Mouse (Mus musculus) lung, postnatal 10 days (tissue): ENCODE data around the gene Rsph3b.
A peak's percentile ranks its signal among the peaks of the same experiment; 100 is the strongest.
"Not testable (repeated sequence)": the region's sequence is repeated elsewhere in the genome, so short reads cannot be mapped to it uniquely, and the experiment has no call there.

Experiments used
- DNase-seq: peaks from one replicate; pipeline ENCODE4 v3.0.0; 2021

Gene Rsph3b

GRCm38 (mm10) chr17:6958881-6959280, 10.4 kb upstream of the Rsph3b start:
- not testable (repeated sequence) for DNase-seq

- not testable (repeated sequence) for DNase-seq
Measured at GRCm38 (mm10) chr17:6948769-6949228, 317 bp upstream of the Rsph3b start.

DNA sequence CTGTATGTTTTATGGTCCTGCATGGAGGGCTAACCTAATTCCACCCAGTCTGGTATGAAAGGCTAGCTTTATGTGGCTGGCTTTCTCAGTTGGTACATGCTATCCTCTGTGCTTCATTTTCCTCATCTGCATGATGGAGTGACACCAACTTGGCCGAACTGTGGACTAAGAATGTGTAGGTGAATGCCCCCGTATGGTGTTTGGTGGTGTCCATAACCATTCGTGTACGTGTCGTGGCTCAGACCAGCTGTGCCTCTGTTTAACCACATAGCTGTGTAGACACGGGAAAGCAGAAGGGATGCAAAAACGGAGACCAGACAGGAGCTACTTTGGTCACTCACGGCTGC, 872 bp downstream of the Rsph3b start:
- not testable (repeated sequence) for DNase-seq

DNA sequence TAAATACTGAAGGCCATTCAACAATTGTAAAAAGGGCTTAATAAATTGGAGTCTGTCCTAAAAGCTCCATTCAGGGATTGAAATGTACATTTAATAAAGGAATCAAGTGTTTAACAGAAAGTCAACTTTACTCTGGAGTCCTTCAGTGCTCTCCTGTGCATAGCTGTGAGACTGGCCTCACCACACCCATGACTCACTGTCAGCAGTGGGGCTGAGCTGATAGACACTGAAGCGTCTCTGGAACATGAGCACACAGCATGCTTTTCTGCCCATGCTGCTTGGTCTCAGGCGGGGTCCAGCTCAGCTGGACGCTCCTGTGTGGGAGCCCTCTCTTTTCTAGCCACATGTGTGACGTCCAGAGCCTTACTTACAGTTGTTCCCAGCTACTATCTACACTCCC, 5.9 kb downstream of the Rsph3b start:
- not testable (repeated sequence) for DNase-seq

GRCm38 (mm10) chr17:6931625-6932024, 16.9 kb downstream of the Rsph3b start:
- not testable (repeated sequence) for DNase-seq

GRCm38 (mm10) chr17:6920351-6920894, 28.1 kb downstream of the Rsph3b start:
- not testable (repeated sequence) for DNase-seq

DNA sequence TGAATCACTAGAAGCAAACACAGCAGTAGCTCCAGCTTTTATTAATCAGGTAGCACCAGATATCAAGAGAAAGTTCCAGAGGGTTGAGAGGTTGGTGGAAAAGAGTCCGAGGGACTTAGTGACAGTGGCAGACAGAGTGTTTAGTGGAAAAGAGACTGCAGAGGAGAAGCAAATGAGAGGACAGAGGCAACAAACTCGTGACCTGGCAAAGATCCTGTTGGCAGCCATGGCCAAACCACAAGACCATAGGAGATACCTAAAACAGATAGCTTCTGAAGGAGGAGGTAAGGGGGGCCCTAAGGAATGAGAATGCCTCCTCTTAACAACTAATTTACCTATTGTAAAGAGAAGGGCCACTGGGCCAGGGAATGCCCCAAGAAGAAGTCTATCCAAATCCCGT, 29.1 kb downstream of the Rsph3b start:
- not testable (repeated sequence) for DNase-seq

- DNase-seq, result not testable (repeated sequence)
Measured at GRCm38 (mm10) chr17:6915282-6915681, 33.2 kb downstream of the Rsph3b start.

GRCm38 (mm10) chr17:6914066-6914465, 34.4 kb downstream of the Rsph3b start:
- not testable (repeated sequence) for DNase-seq

GRCm38 (mm10) chr17:6900361-6900760, 48.1 kb downstream of the Rsph3b start:
- DNase-seq, result not testable (repeated sequence)

DNA sequence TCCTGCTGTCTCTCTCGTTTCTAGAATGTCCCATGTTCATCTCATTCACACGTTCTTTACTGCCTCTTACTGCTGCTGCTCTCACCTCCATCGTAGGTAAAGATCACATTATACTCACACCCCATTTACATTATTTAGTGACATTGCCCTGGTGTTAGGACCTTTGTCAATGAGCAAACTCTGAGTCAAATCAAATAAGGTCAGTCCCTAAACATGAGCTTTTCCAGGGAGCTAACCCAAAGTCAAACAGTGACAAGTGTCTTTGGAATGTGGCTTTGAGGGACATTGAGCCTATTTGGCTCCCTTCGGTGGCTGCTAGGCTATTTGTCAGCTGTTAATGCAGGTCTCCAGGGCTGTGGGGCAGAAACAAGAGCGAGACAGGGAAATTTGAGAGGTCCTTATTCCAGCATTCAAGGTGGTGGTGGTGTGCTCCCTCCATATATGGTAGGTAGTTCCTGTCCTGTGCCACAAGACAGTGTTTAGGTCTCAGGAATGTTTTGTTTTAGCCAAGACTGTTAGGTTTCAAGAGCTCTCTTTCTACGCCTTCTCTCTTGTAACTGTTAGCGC, 50.4 kb downstream of the Rsph3b start:
- DNase-seq, result peak; percentile 8

DNA sequence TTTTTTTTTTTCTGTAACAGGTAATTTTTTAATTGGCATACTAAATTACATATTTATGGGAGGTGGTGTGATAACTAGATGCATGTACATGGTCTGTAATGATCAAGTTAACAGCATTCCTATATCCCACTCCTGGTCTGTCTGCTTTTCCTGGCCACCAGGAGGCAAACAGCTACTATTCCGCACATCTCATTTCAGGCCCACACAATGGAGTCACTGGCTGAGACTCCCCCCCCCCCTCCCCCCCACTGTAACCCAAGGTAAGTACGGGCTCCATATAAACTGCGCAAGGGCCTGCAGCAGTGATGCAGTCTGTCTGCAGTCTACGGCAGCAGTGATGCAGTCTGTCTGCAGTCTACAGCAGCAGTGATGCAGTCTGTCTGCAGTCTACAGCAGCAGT, 51.7 kb downstream of the Rsph3b start:
- no peak for DNase-seq

DNA sequence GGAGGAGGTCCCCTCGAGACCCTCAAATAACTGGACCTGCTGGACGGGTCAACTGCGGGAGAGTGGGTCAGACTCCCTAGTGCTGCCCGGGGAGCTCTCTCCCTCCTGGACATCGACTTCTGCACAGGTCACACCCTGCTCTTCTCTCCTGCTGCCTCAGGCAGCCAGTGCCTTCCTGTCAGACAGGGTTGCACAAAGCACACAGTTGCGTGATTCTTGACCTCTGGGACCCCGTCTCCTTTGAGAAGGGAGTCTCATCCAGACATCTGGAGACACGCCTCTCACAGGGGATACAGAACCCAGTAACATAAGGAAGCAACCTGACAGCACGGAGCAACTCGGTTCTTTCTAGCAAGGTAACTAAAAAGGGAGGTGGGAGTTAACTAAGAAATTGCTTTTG, 55.1 kb downstream of the Rsph3b start:
- no peak for DNase-seq

DNA sequence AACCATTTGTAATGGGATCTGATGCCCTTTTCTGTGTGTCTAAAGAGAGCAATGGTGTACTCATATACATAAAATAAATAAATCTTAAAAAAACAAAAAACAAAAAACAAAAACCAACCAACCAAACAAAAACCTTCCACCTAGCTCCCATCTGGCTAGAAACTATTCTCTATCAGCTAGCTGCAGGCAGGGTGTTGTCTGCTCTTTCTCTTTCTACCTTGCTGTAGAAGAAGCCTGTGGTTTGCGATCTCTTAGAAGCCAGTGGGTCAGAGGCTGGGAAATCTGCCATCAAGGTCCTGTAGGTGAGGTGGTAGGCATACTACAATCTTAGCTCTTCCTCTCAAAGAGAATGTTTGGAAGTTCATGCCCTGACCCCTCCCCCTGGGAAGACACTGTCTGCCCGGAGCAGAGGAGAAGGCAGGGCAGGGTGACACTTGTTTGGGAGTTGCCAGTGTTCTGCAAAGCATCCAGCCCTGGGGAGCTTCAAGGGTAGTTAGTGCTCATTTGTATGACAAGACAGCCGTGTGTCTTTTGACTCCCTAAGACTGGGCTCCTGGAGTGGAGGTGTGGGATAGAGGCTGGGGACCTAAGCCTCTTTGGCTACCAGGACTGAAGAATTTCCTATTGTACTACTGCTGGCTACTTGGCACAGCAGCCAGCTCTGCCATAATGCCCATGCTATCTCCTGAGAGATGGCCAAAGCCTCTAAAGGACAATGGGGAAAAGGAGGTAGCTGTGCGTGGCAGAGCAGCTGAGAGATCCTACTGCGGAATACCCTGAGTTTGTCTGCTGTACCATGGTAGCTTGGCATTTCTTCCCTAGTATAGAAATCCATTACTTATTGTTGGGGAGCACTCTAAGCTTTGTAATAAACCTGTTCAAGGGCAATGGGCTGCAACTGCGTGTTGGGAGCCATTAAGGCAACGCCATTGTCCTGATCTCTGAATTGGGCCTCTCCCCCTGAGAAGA, 56.2 kb downstream of the Rsph3b start:
- DNase-seq, result no peak

- DNase-seq, result no peak
Measured at GRCm38 (mm10) chr17:6886445-6886844, 62.0 kb downstream of the Rsph3b start.

DNA sequence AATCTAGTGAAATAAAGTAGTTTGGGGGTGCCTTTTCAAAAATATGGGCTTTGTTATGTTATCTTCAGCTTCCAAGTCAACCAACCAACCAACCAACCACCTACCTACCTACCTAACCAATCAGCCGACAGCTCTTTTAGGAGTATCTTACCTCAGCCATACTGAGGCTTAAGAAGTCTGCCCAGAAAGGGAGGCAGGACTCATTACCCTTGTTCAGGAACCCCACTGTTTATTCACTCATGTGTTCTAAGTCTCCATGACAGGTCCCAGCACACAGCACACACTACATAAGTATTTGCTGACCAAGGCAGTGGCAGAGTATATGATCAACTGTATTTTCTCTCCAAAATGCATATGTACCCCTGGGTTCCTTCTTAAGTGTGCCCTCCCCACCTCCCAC, 64.0 kb downstream of the Rsph3b start:
- no peak for DNase-seq

GRCm38 (mm10) chr17:6881306-6881705, 67.2 kb downstream of the Rsph3b start:
- DNase-seq, result no peak

DNA sequence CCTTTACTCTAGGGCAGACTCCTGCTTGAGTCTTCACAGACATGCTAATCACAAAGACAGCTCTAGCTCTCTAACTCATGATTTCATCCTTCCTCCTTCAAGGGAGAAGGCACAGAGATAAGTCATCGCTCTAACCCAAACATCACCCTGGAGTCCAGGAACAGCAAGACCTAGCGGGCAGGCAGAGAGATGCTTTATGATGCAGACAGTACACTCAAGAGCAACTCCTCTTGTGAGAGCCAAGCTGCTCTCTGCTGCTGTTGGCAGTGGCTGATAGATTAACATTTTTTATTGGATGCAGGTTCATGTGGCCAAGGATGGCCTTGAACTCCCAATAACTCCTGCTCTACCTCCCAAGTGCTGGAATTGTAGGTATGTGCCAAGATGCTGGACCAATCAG, 77.1 kb downstream of the Rsph3b start:
- DNase-seq, result no peak

- DNase-seq, result peak; percentile 39
Measured at GRCm38 (mm10) chr17:6868810-6869209, 79.7 kb downstream of the Rsph3b start.

- DNase-seq, result peak; percentile 32
Measured at GRCm38 (mm10) chr17:6867740-6868139, 80.7 kb downstream of the Rsph3b start.

DNA sequence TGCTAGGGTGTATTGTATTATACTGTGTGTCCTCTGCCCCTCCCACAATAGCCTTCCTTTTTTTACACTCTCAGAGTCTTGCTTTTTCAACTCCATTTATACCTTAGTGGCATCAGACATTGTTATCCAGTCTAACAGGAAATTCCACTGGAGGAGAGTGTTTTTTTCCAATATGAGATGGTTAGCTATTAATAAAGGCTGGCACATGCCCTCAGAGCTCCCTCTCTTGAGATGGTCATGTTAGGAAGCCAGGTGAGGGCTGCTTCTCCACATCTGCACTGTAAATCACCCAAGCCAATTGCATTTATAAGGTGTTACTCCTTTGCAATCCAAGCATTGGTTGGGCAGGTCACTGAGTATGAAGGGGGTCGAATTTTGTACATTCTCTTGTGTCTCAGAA, 81.9 kb downstream of the Rsph3b start:
- DNase-seq, result no peak

GRCm38 (mm10) chr17:6865580-6865979, 82.9 kb downstream of the Rsph3b start:
- peak; percentile 40 for DNase-seq

GRCm38 (mm10) chr17:6864869-6865268, 83.6 kb downstream of the Rsph3b start:
- no peak for DNase-seq

GRCm38 (mm10) chr17:6863521-6863920, 85.0 kb downstream of the Rsph3b start:
- peak; percentile 59 for DNase-seq
